19 mouse cellular contexts compared by ENCODE assay signal in the genomic region with DNA sequence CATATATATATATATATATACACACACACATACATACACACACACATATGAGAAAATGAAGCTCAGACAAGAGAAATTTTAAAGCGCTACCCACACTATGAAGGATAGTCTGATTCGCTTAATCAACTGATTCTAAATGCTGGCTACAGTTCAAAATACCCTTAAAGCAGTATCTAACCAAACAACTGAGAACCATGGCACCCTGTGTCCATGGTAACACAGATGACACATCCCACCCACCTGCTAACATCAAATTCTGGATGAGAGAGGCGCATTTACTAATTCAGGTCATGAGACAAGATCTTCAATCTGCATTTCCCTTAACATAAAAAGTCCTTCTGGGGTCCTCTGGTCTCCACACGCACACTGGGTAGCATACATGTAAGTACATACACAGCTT. TPM values are rescaled to one million over a fixed set of nuclear protein-coding genes. Genes with fewer than 3 reads are reported as not detected.
"Had no signal": no experiment of that assay in that cellular context is flagged by ENCODE, and none has a peak within 500 bp of the region (broad histone marks: within the 10 kb centered on the region; RNA-seq: fewer than 3 reads in every experiment).

No protein-coding gene starts in this region.

- ATAC-seq: midbrain, embryonic 13.5 days; midbrain, embryonic 16.5 days had no signal

- H3K27me3 ChIP-seq: midbrain, embryonic 13.5 days; neural tube, embryonic 13.5 days; neural tube, embryonic 15.5 days had no signal

- H3K9ac ChIP-seq: lung, embryonic 14.5 days; midbrain, embryonic 13.5 days; neural tube, embryonic 13.5 days; neural tube, embryonic 15.5 days had no signal

- DNase-seq: lung, adult 18-20 months; lung, embryonic 14.5 days; lung, postnatal 10 days; lung, postnatal 4 days; retina, postnatal 1 day; right cerebral cortex, adult 18-20 months; right cerebral cortex, postnatal 25 days; right cerebral cortex, postnatal 4 days; spleen, adult 18-20 months; thymus, adult 18-20 months had no signal

- H3K9me3 ChIP-seq: midbrain, embryonic 10.5 days; midbrain, embryonic 13.5 days; neural tube, embryonic 13.5 days; neural tube, embryonic 15.5 days had no signal

- H3K4me3 ChIP-seq: midbrain, embryonic 10.5 days; midbrain, embryonic 13.5 days; myocyte; neural tube, embryonic 13.5 days; neural tube, embryonic 15.5 days had no signal

- H3K27ac ChIP-seq: midbrain, embryonic 10.5 days; midbrain, embryonic 13.5 days; neural tube, embryonic 13.5 days; neural tube, embryonic 15.5 days had no signal

- H3K4me2 ChIP-seq: lung, embryonic 14.5 days; midbrain, embryonic 13.5 days; neural tube, embryonic 13.5 days; neural tube, embryonic 15.5 days had no signal

- H3K4me1 ChIP-seq: midbrain, embryonic 10.5 days had no signal

RNA-seq across cellular contexts. Expression of a gene that starts 33.4 kb away (rescaled TPM):
- total RNA-seq: megakaryocyte, adult 5-6 weeks; megakaryocyte-erythroid progenitor cell, adult 5-6 weeks had no signal
- polyA plus RNA-seq: midbrain, embryonic 10.5 days; myocyte; neural tube, embryonic 11.5 days; neural tube, embryonic 13.5 days; neural tube, embryonic 15.5 days had no signal
